25 mouse cellular contexts compared by ENCODE assay signal in genomic region chr1:45838271-45838670, GRCm38 (mm10). TPM values are rescaled to one million over a fixed set of nuclear protein-coding genes. Genes with fewer than 3 reads are reported as not detected.
DNase-seq lines count a peak whose midpoint lies in the region; ATAC-seq lines count a peak whose summit lies in the region.
"Had no signal": no experiment of that assay in that cellular context is flagged by ENCODE, and none has a peak within 500 bp of the region (broad histone marks: within the 10 kb centered on the region; RNA-seq: fewer than 3 reads in every experiment).

No protein-coding gene starts in this region.

- H3K27me3 ChIP-seq in embryonic facial prominence, embryonic 14.5 days (replicated peaks; ENCODE audit: control insufficient read depth, insufficient read depth, low read length), result no peaks in the 10 kb centered on the region
- H3K27me3 ChIP-seq in embryonic facial prominence, embryonic 10.5 days (replicated peaks; ENCODE audit: low read depth, poor library complexity, severe bottlenecking), result no peaks in the 10 kb centered on the region
- H3K27me3 ChIP-seq in lung, embryonic 15.5 days, result no peaks in the 10 kb centered on the region
- H3K27me3 ChIP-seq: midbrain, embryonic 12.5 days; neural tube, embryonic 15.5 days had no signal

- peak overlapping the region; percentile 28; the same call in 1 of the 2 replicates for H3K27ac ChIP-seq in embryonic facial prominence, embryonic 14.5 days (replicated peaks; ENCODE audit: low read depth, low read length)
- H3K27ac ChIP-seq in embryonic facial prominence, embryonic 10.5 days (replicated peaks), result no peak overlapping the region
- H3K27ac ChIP-seq in lung, embryonic 15.5 days, result peak overlapping the region; percentile 51; the same call in 1 of the 2 replicates
- H3K27ac ChIP-seq: heart, embryonic 10.5 days; midbrain, embryonic 12.5 days; neural tube, embryonic 15.5 days had no signal

- DNase-seq in embryonic facial prominence, embryonic 14.5 days (ENCODE audit: low spot score), result peak; percentile 55
- no peak for DNase-seq in embryonic facial prominence, embryonic 10.5 days (ENCODE audit: low spot score)
- DNase-seq in lung, postnatal 25 days (ENCODE audit: low spot score), result no peak
- DNase-seq in MN1 (ENCODE audit: low spot score), result peak; percentile 43
- peak; percentile 55 for DNase-seq in brain, adult 2 months (ENCODE audit: low read depth, low spot score)
- no peak for DNase-seq in left cerebral cortex, postnatal 4 days
- DNase-seq in adrenal gland, postnatal 14 days, result no peak
- DNase-seq: thymus, postnatal 25 days had no signal

- H3K36me3 ChIP-seq in embryonic facial prominence, embryonic 14.5 days (ENCODE audit: control insufficient read depth, insufficient read depth, low read length), result no peaks in the 10 kb centered on the region
- H3K36me3 ChIP-seq in embryonic facial prominence, embryonic 10.5 days (replicated peaks), result no peaks in the 10 kb centered on the region
- H3K36me3 ChIP-seq in lung, embryonic 15.5 days, result no peaks in the 10 kb centered on the region
- H3K36me3 ChIP-seq: G1E; heart, embryonic 10.5 days; midbrain, embryonic 12.5 days; neural tube, embryonic 15.5 days had no signal

- H3K4me2 ChIP-seq in embryonic facial prominence, embryonic 14.5 days (ENCODE audit: low read depth, low read length), result no peak overlapping the region
- no peak overlapping the region for H3K4me2 ChIP-seq in lung, embryonic 15.5 days
- H3K4me2 ChIP-seq: midbrain, embryonic 12.5 days; neural tube, embryonic 15.5 days had no signal

- no peak overlapping the region for H3K9ac ChIP-seq in embryonic facial prominence, embryonic 14.5 days (ENCODE audit: low read depth, low read length)
- H3K9ac ChIP-seq in lung, embryonic 15.5 days, result no peak overlapping the region
- H3K9ac ChIP-seq: midbrain, embryonic 12.5 days; neural tube, embryonic 15.5 days had no signal

- H3K4me3 ChIP-seq in embryonic facial prominence, embryonic 14.5 days (ENCODE audit: low read depth, low read length), result no peak overlapping the region
- H3K4me3 ChIP-seq in embryonic facial prominence, embryonic 10.5 days, result no peak overlapping the region
- no peak overlapping the region for H3K4me3 ChIP-seq in lung, embryonic 15.5 days
- H3K4me3 ChIP-seq: heart, embryonic 10.5 days; midbrain, embryonic 12.5 days; neural tube, embryonic 15.5 days had no signal

- ATAC-seq in embryonic facial prominence, embryonic 14.5 days (ENCODE audit: low read depth), result no peak
- ATAC-seq in lung, embryonic 15.5 days (ENCODE audit: borderline replicate concordance, extremely low read depth, low FRiP score, low TSS enrichment), result peak; percentile 66; the same call in 1 of the 2 replicates
- ATAC-seq: CD4-positive, CD25-positive, alpha-beta regulatory T cell, adult 4 months; forebrain, embryonic 14.5 days; inflammation-experienced regulatory T-cells, adult 6 months had no signal

- H3K4me1 ChIP-seq in embryonic facial prominence, embryonic 14.5 days (ENCODE audit: control insufficient read depth, insufficient read depth, low read length), result 0 out of 2 replicates have a peak, but pooled peaks cover 3% of the 10 kb centered on the region
- H3K4me1 ChIP-seq in embryonic facial prominence, embryonic 10.5 days, result no peaks in the 10 kb centered on the region
- 0 out of 2 replicates have a peak, but pooled peaks cover 12% of the 10 kb centered on the region for H3K4me1 ChIP-seq in lung, embryonic 15.5 days
- H3K4me1 ChIP-seq: midbrain, embryonic 12.5 days; neural tube, embryonic 15.5 days had no signal

- intact Hi-C loops in left cerebral cortex, postnatal 4 days (cut with DNase I), result no loop called here

- H3K9me3 ChIP-seq in embryonic facial prominence, embryonic 14.5 days (ENCODE audit: control insufficient read depth, low read length), result no peaks in the 10 kb centered on the region
- no peaks in the 10 kb centered on the region for H3K9me3 ChIP-seq in embryonic facial prominence, embryonic 10.5 days
- no peaks in the 10 kb centered on the region for H3K9me3 ChIP-seq in lung, embryonic 15.5 days
- H3K9me3 ChIP-seq: G1E; heart, embryonic 10.5 days; midbrain, embryonic 12.5 days; neural tube, embryonic 15.5 days had no signal

RNA-seq across cellular contexts. Expression of gene Wdr75, which starts 43.3 kb away (rescaled TPM):
- 61.0 and 75.9 TPM in 2 replicates for polyA plus RNA-seq in embryonic facial prominence, embryonic 14.5 days (2014; fragmentation: Nextera tagmentation; extraction: Ambion mirVana)
- polyA plus RNA-seq in embryonic facial prominence, embryonic 10.5 days (2016; fragmentation: Nextera tagmentation; extraction: Ambion mirVana), result 96.0 and 103 TPM in 2 replicates
- 68.2 and 80.2 TPM in 2 replicates for polyA plus RNA-seq in lung, embryonic 15.5 days (2015; fragmentation: Nextera tagmentation; extraction: Ambion mirVana)
- 10 to 100 TPM; 57.4 to 60.6 TPM for total RNA-seq in left cerebral cortex, postnatal 4 days (2021)
- 44.4 and 48.6 TPM in 2 replicates for total RNA-seq in adrenal gland, postnatal 14 days (2021)

RNA-seq across cellular contexts. Expression of gene Gm5269, which starts 51.8 kb away (rescaled TPM):
- polyA plus RNA-seq in embryonic facial prominence, embryonic 14.5 days (2014; fragmentation: Nextera tagmentation; extraction: Ambion mirVana), result not detected in 2 replicates
- polyA plus RNA-seq in embryonic facial prominence, embryonic 10.5 days (2016; fragmentation: Nextera tagmentation; extraction: Ambion mirVana), result not detected in 2 replicates
- polyA plus RNA-seq in lung, embryonic 15.5 days (2015; fragmentation: Nextera tagmentation; extraction: Ambion mirVana), result not detected in 2 replicates
- not detected for total RNA-seq in left cerebral cortex, postnatal 4 days (2021)
- total RNA-seq in adrenal gland, postnatal 14 days (2021), result not detected in 2 replicates
- total RNA-seq: adrenal gland, postnatal 25 days; G1E; gastrocnemius, postnatal 25 days; layer of hippocampus, postnatal 14 days; left cerebral cortex, postnatal 10 days had no signal
- polyA plus RNA-seq: CD4-positive, CD25-positive, alpha-beta regulatory T cell, adult 4 months; forebrain, embryonic 14.5 days; G1E; heart, embryonic 10.5 days; hindbrain, embryonic 11.5 days; inflammation-experienced regulatory T-cells, adult 6 months; kidney, embryonic 14.5 days; large intestine, adult 2 months; lung, adult 2 months; midbrain, embryonic 12.5 days; neural tube, embryonic 15.5 days; testis, adult 2 months had no signal

Comparison
In these comparisons a context has a peak if more than half of its experiments do, and no peak if none do; other contexts are left out.
1. DNase-seq: peak in embryonic facial prominence, embryonic 14.5 days (single experiment), MN1 (single experiment) and brain, adult 2 months (single experiment); none in embryonic facial prominence, embryonic 10.5 days (single experiment), lung, postnatal 25 days (single experiment), left cerebral cortex, postnatal 4 days (single experiment) and adrenal gland, postnatal 14 days (single experiment).